Mouse (Mus musculus): ENCODE data around the gene Acox1. TPM values are rescaled to one million over a fixed set of nuclear protein-coding genes. Genes with fewer than 3 reads are reported as not detected.

Acox1 gene
- total and polyA plus RNA-seq, 2 experiments from 2014 or later = 46.7 to 64.9 TPM

GRCm38 (mm10) chr11:116148761-116149221, 50.1 kb downstream of the Acox1 start:
- Histone ChIP-seq H3K36me3 (replicated peaks; ENCODE audit: control insufficient read depth, insufficient read depth, low read length) (peaks cover 79% of the 10 kb centered on the region), H3K27me3 (ENCODE audit: control insufficient read depth, insufficient read depth, low read length) (no peaks in the 10 kb centered on the region), H3K4me2 (ENCODE audit: low read depth, low read length) (no peak overlapping the region), H3K4me3 (ENCODE audit: low read depth, low read length) (no peak overlapping the region), H3K9me3 (replicated peaks; ENCODE audit: control insufficient read depth, low read length) (no peaks in the 10 kb centered on the region), H3K9ac (replicated peaks; ENCODE audit: low read depth, low read length) (no peak overlapping the region), H3K4me1 (ENCODE audit: control insufficient read depth, insufficient read depth) (no peaks in the 10 kb centered on the region), H3K27ac (ENCODE audit: low read depth) (no peak overlapping the region)
- TF ChIP-seq EP300 (IDR thresholded peaks at IDR 0.05; ENCODE audit: low read depth) (no peak), CTCF (IDR thresholded peaks at IDR 0.05; ENCODE audit: low read depth) (no peak)
- ATAC-seq (ENCODE audit: insufficient read depth, low read depth) (no peak), DNase-seq (ENCODE audit: low spot score) (no peak)
- WGBS = 53% methylated on average over 20 of the region's 20 CpGs

DNA sequence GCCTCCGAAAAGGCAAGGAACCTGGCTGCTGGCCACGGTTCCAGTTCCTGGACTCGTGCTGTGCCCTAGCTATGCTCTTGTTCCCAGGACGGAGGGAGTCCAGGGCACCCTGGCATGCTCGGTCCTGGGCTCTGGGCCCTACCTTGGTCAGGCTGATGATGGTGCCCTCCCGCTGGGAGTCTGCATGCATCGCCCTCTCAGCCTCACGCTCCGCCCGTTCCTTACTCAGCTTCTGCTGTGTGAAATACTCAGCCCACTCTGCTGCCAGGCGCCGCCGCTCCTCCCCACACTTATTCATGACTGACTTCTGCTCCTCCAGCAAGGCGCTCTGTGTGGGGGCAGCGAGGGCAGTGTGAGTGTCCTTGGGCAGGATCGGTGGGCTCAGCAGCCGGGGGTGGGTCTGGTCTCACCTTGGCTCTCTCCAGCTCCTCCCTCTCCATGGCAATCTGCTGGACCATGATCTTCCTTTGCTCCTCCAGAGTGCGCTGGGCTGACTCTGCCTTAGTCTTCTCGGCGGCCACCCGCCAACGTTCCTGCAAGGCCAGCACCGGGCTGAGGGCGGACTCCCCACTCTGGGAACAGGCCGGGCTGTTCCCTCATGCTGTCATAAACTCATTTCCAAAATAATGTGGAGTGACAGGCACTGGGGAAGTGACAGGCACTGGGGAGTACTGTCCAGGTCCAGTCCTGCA, 52.4 kb downstream of the Acox1 start:
- DNase-seq (ENCODE audit: low spot score) (no peak), ATAC-seq (ENCODE audit: insufficient read depth, low read depth) (no peak)
- WGBS = 77% methylated on average over 25 of the region's 25 CpGs
- peaks cover 69% of the 10 kb centered on the region for H3K36me3 ChIP-seq (replicated peaks; ENCODE audit: control insufficient read depth, insufficient read depth, low read length)
- no peak overlapping the region for H3K4me3 ChIP-seq (ENCODE audit: low read depth, low read length)
- no peaks in the 10 kb centered on the region for H3K4me1 ChIP-seq (ENCODE audit: control insufficient read depth, insufficient read depth)
- no peak overlapping the region for H3K4me2 ChIP-seq (ENCODE audit: low read depth, low read length)
- H3K27me3 ChIP-seq (ENCODE audit: control insufficient read depth, insufficient read depth, low read length) = no peaks in the 10 kb centered on the region
- no peak overlapping the region for H3K9ac ChIP-seq (replicated peaks; ENCODE audit: low read depth, low read length)
- no peaks in the 10 kb centered on the region for H3K9me3 ChIP-seq (replicated peaks; ENCODE audit: control insufficient read depth, low read length)
- H3K27ac ChIP-seq (ENCODE audit: low read depth) = no peak overlapping the region
- TF ChIP-seq CTCF (IDR thresholded peaks at IDR 0.05; ENCODE audit: low read depth) = no peak
- TF ChIP-seq EP300 (IDR thresholded peaks at IDR 0.05; ENCODE audit: low read depth) = no peak

GRCm38 (mm10) chr11:116145481-116146293, 53.2 kb downstream of the Acox1 start:
- no peak overlapping the region for H3K27ac ChIP-seq (ENCODE audit: low read depth)
- H3K4me3 ChIP-seq (ENCODE audit: low read depth, low read length) = no peak overlapping the region
- no peak overlapping the region for H3K9ac ChIP-seq (replicated peaks; ENCODE audit: low read depth, low read length)
- peaks cover 62% of the 10 kb centered on the region for H3K36me3 ChIP-seq (replicated peaks; ENCODE audit: control insufficient read depth, insufficient read depth, low read length)
- no peak overlapping the region for H3K4me2 ChIP-seq (ENCODE audit: low read depth, low read length)
- no peaks in the 10 kb centered on the region for H3K4me1 ChIP-seq (ENCODE audit: control insufficient read depth, insufficient read depth)
- DNase-seq (ENCODE audit: low spot score) = no peak
- no peaks in the 10 kb centered on the region for H3K27me3 ChIP-seq (ENCODE audit: control insufficient read depth, insufficient read depth, low read length)
- no peaks in the 10 kb centered on the region for H3K9me3 ChIP-seq (replicated peaks; ENCODE audit: control insufficient read depth, low read length)
- no peak for TF ChIP-seq EP300 (IDR thresholded peaks at IDR 0.05; ENCODE audit: low read depth)
- no peak for TF ChIP-seq CTCF (IDR thresholded peaks at IDR 0.05; ENCODE audit: low read depth)
- ATAC-seq (ENCODE audit: insufficient read depth, low read depth) = no peak
- WGBS = 73% methylated on average over 18 of the region's 18 CpGs

DNA sequence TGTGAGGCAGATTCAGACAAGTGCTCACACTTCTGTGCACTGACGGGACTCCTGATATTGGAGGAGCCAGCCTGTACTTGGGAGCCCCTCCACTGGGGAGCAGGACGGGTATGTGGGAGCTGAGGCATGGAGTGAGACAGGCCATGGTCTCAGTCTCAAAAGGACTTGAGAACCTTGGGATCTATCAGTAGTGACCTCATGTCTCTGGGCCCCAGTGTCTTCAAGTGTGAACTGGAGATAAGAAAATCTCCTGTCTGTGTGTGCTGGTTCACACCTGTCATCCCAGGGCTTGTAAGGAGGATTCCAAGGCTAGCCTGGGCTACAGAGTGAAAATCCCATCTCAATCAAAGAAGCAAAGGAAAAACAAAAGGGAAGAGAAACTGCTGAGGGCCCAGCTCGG, 55.4 kb downstream of the Acox1 start:
- Histone ChIP-seq H3K36me3 (replicated peaks; ENCODE audit: control insufficient read depth, insufficient read depth, low read length) (peaks cover 41% of the 10 kb centered on the region), H3K4me3 (ENCODE audit: low read depth, low read length) (no peak overlapping the region), H3K27ac (ENCODE audit: low read depth) (no peak overlapping the region), H3K9me3 (replicated peaks; ENCODE audit: control insufficient read depth, low read length) (no peaks in the 10 kb centered on the region), H3K4me1 (ENCODE audit: control insufficient read depth, insufficient read depth) (no peaks in the 10 kb centered on the region), H3K4me2 (ENCODE audit: low read depth, low read length) (no peak overlapping the region), H3K27me3 (ENCODE audit: control insufficient read depth, insufficient read depth, low read length) (no peaks in the 10 kb centered on the region), H3K9ac (replicated peaks; ENCODE audit: low read depth, low read length) (no peak overlapping the region)
- TF ChIP-seq EP300 (IDR thresholded peaks at IDR 0.05; ENCODE audit: low read depth) (no peak), CTCF (IDR thresholded peaks at IDR 0.05; ENCODE audit: low read depth) (no peak)
- 75% methylated on average over 3 of the region's 3 CpGs for WGBS
- no peak for ATAC-seq (ENCODE audit: insufficient read depth, low read depth)
- no peak for DNase-seq (ENCODE audit: low spot score)

DNA sequence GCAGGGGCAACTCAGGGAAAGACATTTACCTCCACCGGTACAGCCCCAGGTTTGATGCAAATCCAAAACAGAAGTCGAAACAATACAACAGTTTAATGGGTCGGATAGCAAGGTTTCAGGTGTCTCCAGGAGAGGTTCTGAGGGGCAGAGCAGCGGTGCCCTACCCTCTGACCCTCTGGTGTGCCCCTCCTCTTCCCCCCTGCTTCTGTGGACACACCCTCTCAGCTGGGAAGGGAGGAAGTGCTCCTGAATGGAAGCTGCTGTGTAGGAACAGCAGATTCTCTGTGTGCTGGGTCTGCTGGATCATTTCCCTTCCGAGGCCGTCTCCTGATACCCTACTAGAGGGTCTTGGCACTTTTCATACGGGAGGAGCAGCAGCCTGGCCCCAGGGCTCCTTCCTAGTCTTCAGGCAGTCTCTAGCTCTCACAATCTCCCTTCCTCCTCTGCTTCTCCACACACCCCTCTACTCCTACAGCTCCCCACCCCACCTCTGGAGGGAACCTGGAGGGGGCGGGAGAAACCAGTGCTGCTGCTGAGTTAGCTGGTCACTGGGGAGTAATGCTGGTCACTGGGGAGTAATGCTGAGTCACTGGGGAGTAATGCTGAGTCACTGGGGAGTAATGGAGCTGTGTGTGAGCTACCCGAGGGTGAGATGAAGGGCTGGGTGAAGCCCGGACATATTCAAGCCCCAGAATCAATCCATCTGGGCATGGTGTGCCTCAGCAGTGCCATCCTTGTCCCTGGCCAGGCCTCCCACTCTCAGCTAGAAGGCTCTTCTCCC, 56.4 kb downstream of the Acox1 start:
- no peak for ATAC-seq (ENCODE audit: insufficient read depth, low read depth)
- 68% methylated on average over 10 of the region's 10 CpGs for WGBS
- H3K9ac ChIP-seq (replicated peaks; ENCODE audit: low read depth, low read length) = no peak overlapping the region

More for the DNA sequence above, 56.4 kb downstream of the Acox1 start:
- H3K36me3 ChIP-seq (replicated peaks; ENCODE audit: control insufficient read depth, insufficient read depth, low read length) = peaks cover 39% of the 10 kb centered on the region
- H3K27me3 ChIP-seq (ENCODE audit: control insufficient read depth, insufficient read depth, low read length) = no peaks in the 10 kb centered on the region
- no peak overlapping the region for H3K27ac ChIP-seq (ENCODE audit: low read depth)
- no peak for DNase-seq (ENCODE audit: low spot score)
- TF ChIP-seq CTCF (IDR thresholded peaks at IDR 0.05; ENCODE audit: low read depth) (no peak), EP300 (IDR thresholded peaks at IDR 0.05; ENCODE audit: low read depth) (no peak)
- H3K4me3 ChIP-seq (ENCODE audit: low read depth, low read length) = no peak overlapping the region
- H3K4me2 ChIP-seq (ENCODE audit: low read depth, low read length) = no peak overlapping the region
- H3K9me3 ChIP-seq (replicated peaks; ENCODE audit: control insufficient read depth, low read length) = no peaks in the 10 kb centered on the region
- no peaks in the 10 kb centered on the region for H3K4me1 ChIP-seq (ENCODE audit: control insufficient read depth, insufficient read depth)
